Mouse (Mus musculus) liver, embryonic 14.5 days (tissue): Measurements from ENCODE around the gene Lcorl.

Experiments used
- CTCF ChIP-seq: IDR thresholded peaks from 2 replicates; pipeline ENCODE4 v1.5.1; 2016; ENCODE audit warnings: antibody characterized with exemption, low read depth, control low read depth
- EP300 ChIP-seq: IDR thresholded peaks from 2 replicates; pipeline ENCODE4 v1.6.1; 2016; ENCODE audit warnings: antibody characterized with exemption, low read depth

- TF ChIP-seq EP300 (no peak), CTCF (no peak)
Observed at GRCm38 (mm10) chr5:45733751-45734150, 123.7 kb downstream of the Lcorl start.
